Mouse (Mus musculus) hindbrain, embryonic 11.5 days (tissue): ENCODE results near the gene Olfr171. TPM values are rescaled to one million over a fixed set of nuclear protein-coding genes. Genes with fewer than 3 reads are reported as not detected.
"Not testable (repeated sequence)": the region's sequence is repeated elsewhere in the genome, so short reads cannot be mapped to it uniquely, and the experiment has no call there.

Experiments used
- ATAC-seq: fragments of 200-750 bp; cut with Nextera tagmentation; 2 replicates; pipeline ENCODE4 v1.8.0; 2017; ENCODE audit warnings: mild to moderate bottlenecking, moderate TSS enrichment, moderate library complexity; ENCODE audit not compliant: low FRiP score
- DNase-seq: peaks from one replicate; pipeline ENCODE4 v3.0.0-alpha.2; 2015; ENCODE audit warnings: low spot score
- H3K27ac ChIP-seq: fragments of 300-500 bp; sonication (generic); 2 replicates; pipeline ENCODE4 v1.5.1; 2014; ENCODE audit warnings: mild to moderate bottlenecking, low read depth, low read length
- H3K27me3 ChIP-seq: fragments of 300-500 bp; sonication (generic); 2 replicates; pipeline ENCODE4 v1.6.1; 2014; ENCODE audit warnings: mild to moderate bottlenecking, low read length, moderate library complexity, mixed read lengths; ENCODE audit not compliant: control insufficient read depth, insufficient read depth
- H3K36me3 ChIP-seq: fragments of 300-500 bp; sonication (generic); 2 replicates; pipeline ENCODE4 v1.6.1; 2014; ENCODE audit warnings: mild to moderate bottlenecking, low read length, moderate library complexity, mixed read lengths; ENCODE audit not compliant: control insufficient read depth, insufficient read depth
- H3K4me1 ChIP-seq: fragments of 300-500 bp; sonication (generic); replicated peaks from 2 replicates; pipeline ENCODE4 v1.6.1; 2014; ENCODE audit warnings: low read length, mixed read lengths; ENCODE audit not compliant: control insufficient read depth, insufficient read depth
- H3K4me2 ChIP-seq: fragments of 300-500 bp; sonication (generic); replicated peaks from 2 replicates; pipeline ENCODE4 v1.6.1; 2014; ENCODE audit warnings: mild to moderate bottlenecking, low read depth, low read length
- H3K4me3 ChIP-seq: fragments of 300-500 bp; sonication (generic); 2 replicates; pipeline ENCODE4 v1.5.1; 2014; ENCODE audit warnings: low read depth, low read length
- H3K9ac ChIP-seq: fragments of 300-500 bp; sonication (generic); 2 replicates; pipeline ENCODE4 v1.6.1; 2014; ENCODE audit warnings: low read depth, low read length
- H3K9me3 ChIP-seq: fragments of 300-500 bp; sonication (generic); 2 replicates; pipeline ENCODE4 v1.6.1; 2016; ENCODE audit warnings: low read length; ENCODE audit not compliant: control insufficient read depth
- WGBS: fragments of 180-500 bp; shearing (Covaris S2); extraction: QIAGEN DNeasy Blood & Tissue Kit; methylation state at CpG from one replicate; pipeline ENCODE4 v1.1.7; 2014; 5-methylcytosine and 5-hydroxymethylcytosine counted together
- polyA plus RNA-seq: library from polyadenylated mRNA; unstranded; fragments of >200 nt; fragmentation: Nextera tagmentation; extraction: Ambion mirVana; gene quantifications from 2 replicates; pipeline ENCODE4 v1.2.1, GENCODE M21; 2014

Olfr171 gene
- polyA plus RNA-seq = not detected in 2 replicates

GRCm38 (mm10) chr16:19629816-19630215, at the start of gene Olfr171:
Gene Olfr171, minus strand, starts transcription at chr16:19629916.
- Histone ChIP-seq H3K9ac (no peak within 1 kb of the TSS), H3K4me3 (no peak within 1 kb of the TSS), H3K36me3 (no peaks in the 10 kb centered on the region), H3K4me2 (no peak within 1 kb of the TSS), H3K27ac (no peak within 1 kb of the TSS), H3K4me1 (no peaks in the 10 kb centered on the region), H3K27me3 (no peaks in the 10 kb centered on the region), H3K9me3 (no peaks in the 10 kb centered on the region)
- DNase-seq (no peak), ATAC-seq (no peak)
- 77% methylated on average over 1 of the region's 1 CpGs for WGBS

GRCm38 (mm10) chr16:19670768-19671357, 41.1 kb upstream of the Olfr171 start:
- no peaks in the 10 kb centered on the region for H3K36me3 ChIP-seq
- no peaks in the 10 kb centered on the region for H3K4me1 ChIP-seq
- ATAC-seq (no peak), DNase-seq (no peak)
- 89% methylated on average over 2 of the region's 2 CpGs for WGBS
- no peak overlapping the region for H3K4me3 ChIP-seq
- no peak overlapping the region for H3K9ac ChIP-seq
- H3K9me3 ChIP-seq = no peaks in the 10 kb centered on the region
- no peak overlapping the region for H3K27ac ChIP-seq
- no peak overlapping the region for H3K4me2 ChIP-seq
- no peaks in the 10 kb centered on the region for H3K27me3 ChIP-seq

- no peak overlapping the region for H3K4me3 ChIP-seq
- no peaks in the 10 kb centered on the region for H3K36me3 ChIP-seq
- no peak overlapping the region for H3K9ac ChIP-seq
- DNase-seq (no peak), ATAC-seq (no peak)
- no peak overlapping the region for H3K27ac ChIP-seq
- WGBS = 53% methylated on average over 1 of the region's 1 CpGs
- no peaks in the 10 kb centered on the region for H3K4me1 ChIP-seq
- H3K4me2 ChIP-seq = no peak overlapping the region
- no peaks in the 10 kb centered on the region for H3K9me3 ChIP-seq
- H3K27me3 ChIP-seq = no peaks in the 10 kb centered on the region
Observed at GRCm38 (mm10) chr16:19666312-19666711, 36.6 kb upstream of the Olfr171 start.

- ATAC-seq, H3K4me1 ChIP-seq, H3K9me3 ChIP-seq, H3K36me3 ChIP-seq, H3K4me2 ChIP-seq, H3K27me3 ChIP-seq, H3K27ac ChIP-seq, H3K4me3 ChIP-seq, DNase-seq, H3K9ac ChIP-seq: not testable (repeated sequence)
- WGBS = 88% methylated on average over 2 of the region's 2 CpGs
Observed at GRCm38 (mm10) chr16:19611782-19612181, 17.9 kb downstream of the Olfr171 start, which contains the start of gene Olfr170. Gene Olfr170, minus strand, starts transcription at chr16:19611882.

- H3K4me1 ChIP-seq = no peaks in the 10 kb centered on the region
- H3K4me3 ChIP-seq = no peak overlapping the region
- WGBS = 55% methylated on average over 2 of the region's 2 CpGs
- no peaks in the 10 kb centered on the region for H3K27me3 ChIP-seq
- H3K9ac ChIP-seq = no peak overlapping the region
- H3K36me3 ChIP-seq = no peaks in the 10 kb centered on the region
- no peak overlapping the region for H3K27ac ChIP-seq
- ATAC-seq (no peak), DNase-seq (no peak)
- no peaks in the 10 kb centered on the region for H3K9me3 ChIP-seq
- no peak overlapping the region for H3K4me2 ChIP-seq
Observed at GRCm38 (mm10) chr16:19603166-19603565, 26.6 kb downstream of the Olfr171 start.

Other genes starting within 250 kb of the Olfr171 start
- gene Olfr165, start 206.8 kb downstream of the Olfr171 start, polyA plus RNA-seq = not detected in 2 replicates
- gene Olfr166, start 146.2 kb downstream of the Olfr171 start, polyA plus RNA-seq = not detected in 2 replicates
- not detected in 2 replicates for gene Olfr167, start 107.7 kb downstream of the Olfr171 start, polyA plus RNA-seq
- gene Olfr168, start 94.4 kb downstream of the Olfr171 start, polyA plus RNA-seq = not detected in 2 replicates
- gene Olfr169, start 58.1 kb downstream of the Olfr171 start, polyA plus RNA-seq = not detected in 2 replicates
- not detected in 2 replicates for gene Olfr170, start 18.0 kb downstream of the Olfr171 start, polyA plus RNA-seq
- gene Lamp3, start 76.5 kb upstream of the Olfr171 start, polyA plus RNA-seq = 0.08 TPM in 1 of 2 replicates, not detected in the other
- gene B3gnt5, start 130.3 kb upstream of the Olfr171 start, polyA plus RNA-seq = 50.7 and 52.0 TPM in 2 replicates